Mouse (Mus musculus): Measurements from ENCODE around the gene Cxcl16.
"Not testable (repeated sequence)": the region's sequence is repeated elsewhere in the genome, so short reads cannot be mapped to it uniquely, and the experiment has no call there.

The Cxcl16 gene

GRCm38 (mm10) chr11:70453261-70454044, 6.3 kb downstream of the Cxcl16 start:
- DNase-seq (ENCODE audit: low spot score in 2 of 2), result no peak

- DNase-seq (ENCODE audit: low spot score in 2 of 2), result peak; percentile 96
Measured at GRCm38 (mm10) chr11:70451797-70452498, 7.8 kb downstream of the Cxcl16 start, which contains the start of gene Med11. Gene Med11 (plus strand): TSS chr11:70451919.

GRCm38 (mm10) chr11:70450926-70451325, 8.9 kb downstream of the Cxcl16 start:
- no peak for DNase-seq (ENCODE audit: low spot score in 2 of 2)

- no peak for DNase-seq (ENCODE audit: low spot score in 2 of 2)
Measured at GRCm38 (mm10) chr11:70447373-70447772, 12.4 kb downstream of the Cxcl16 start.

GRCm38 (mm10) chr11:70446756-70447155, 13.0 kb downstream of the Cxcl16 start:
- no peak for DNase-seq (ENCODE audit: low spot score in 2 of 2)

- no peak for DNase-seq (ENCODE audit: low spot score in 2 of 2)
Measured at GRCm38 (mm10) chr11:70444667-70445066, 15.1 kb downstream of the Cxcl16 start.

- DNase-seq (ENCODE audit: low spot score in 2 of 2), result no peak
Measured at GRCm38 (mm10) chr11:70443964-70444363, 15.8 kb downstream of the Cxcl16 start.

- DNase-seq (ENCODE audit: low spot score in 2 of 2), result no peak
Measured at GRCm38 (mm10) chr11:70441882-70442281, 17.9 kb downstream of the Cxcl16 start.

GRCm38 (mm10) chr11:70440637-70441036, 19.1 kb downstream of the Cxcl16 start:
- DNase-seq (ENCODE audit: low spot score in 2 of 2), result no peak

GRCm38 (mm10) chr11:70438728-70439374, 20.9 kb downstream of the Cxcl16 start:
- DNase-seq (ENCODE audit: low spot score in 2 of 2), result no peak

- DNase-seq (ENCODE audit: low spot score in 2 of 2), result no peak
Measured at GRCm38 (mm10) chr11:70437426-70437825, 22.4 kb downstream of the Cxcl16 start.

GRCm38 (mm10) chr11:70435476-70435875, 24.3 kb downstream of the Cxcl16 start:
- no peak for DNase-seq (ENCODE audit: low spot score in 2 of 2)

GRCm38 (mm10) chr11:70433951-70434350, 25.8 kb downstream of the Cxcl16 start:
- DNase-seq (ENCODE audit: low spot score in 2 of 2), result no peak

GRCm38 (mm10) chr11:70433569-70433943, 26.2 kb downstream of the Cxcl16 start:
- DNase-seq (ENCODE audit: low spot score in 2 of 2), result no peak

- DNase-seq (ENCODE audit: low spot score in 2 of 2), result no peak
Measured at GRCm38 (mm10) chr11:70432895-70433568, 26.8 kb downstream of the Cxcl16 start.

- DNase-seq (ENCODE audit: low spot score in 2 of 2), result peak; percentile 98 to 99
Measured at GRCm38 (mm10) chr11:70432048-70432894, 27.5 kb downstream of the Cxcl16 start, which contains the start of gene Arrb2. Gene Arrb2 (plus strand): TSS chr11:70432635.

- no peak for DNase-seq (ENCODE audit: low spot score in 2 of 2)
Measured at GRCm38 (mm10) chr11:70431574-70431973, 28.2 kb downstream of the Cxcl16 start.

- not testable (repeated sequence) for DNase-seq (ENCODE audit: low spot score in 2 of 2)
Measured at GRCm38 (mm10) chr11:70426598-70426997, 33.2 kb downstream of the Cxcl16 start.

GRCm38 (mm10) chr11:70419486-70419885, 40.3 kb downstream of the Cxcl16 start:
- no peak for DNase-seq (ENCODE audit: low spot score in 2 of 2)

- DNase-seq (ENCODE audit: low spot score in 2 of 2), result no peak
Measured at GRCm38 (mm10) chr11:70418199-70418598, 41.6 kb downstream of the Cxcl16 start.

- peak in 1 of 2 experiments; percentile 75 for DNase-seq (ENCODE audit: low spot score in 2 of 2)
Measured at GRCm38 (mm10) chr11:70413961-70414360, 45.8 kb downstream of the Cxcl16 start.

Data from urinary bladder, postnatal 4 days (tissue).